Mouse (Mus musculus): ENCODE data around the gene Ttll11. TPM values are rescaled to one million over a fixed set of nuclear protein-coding genes. Genes with fewer than 3 reads are reported as not detected.

Gene Ttll11
- total RNA-seq, 1 experiment from 2014 or later: 0.55 TPM

GRCm38 (mm10) chr2:35832742-35833425, 146.8 kb downstream of the Ttll11 start:
- peak; percentile 41 for ATAC-seq (replicated peaks; ENCODE audit: low read depth, poor library complexity, severe bottlenecking)

GRCm38 (mm10) chr2:35831904-35832581, 147.7 kb downstream of the Ttll11 start:
- peak; percentile 23 for ATAC-seq (replicated peaks; ENCODE audit: low read depth, poor library complexity, severe bottlenecking)

- peak; percentile 88 for ATAC-seq (replicated peaks; ENCODE audit: low read depth, poor library complexity, severe bottlenecking)
Observed at GRCm38 (mm10) chr2:35830966-35831903, 148.5 kb downstream of the Ttll11 start.

GRCm38 (mm10) chr2:35829136-35829535, 150.6 kb downstream of the Ttll11 start:
- no peak for ATAC-seq (replicated peaks; ENCODE audit: low read depth, poor library complexity, severe bottlenecking)

- no peak for ATAC-seq (replicated peaks; ENCODE audit: low read depth, poor library complexity, severe bottlenecking)
Observed at GRCm38 (mm10) chr2:35827886-35828285, 151.8 kb downstream of the Ttll11 start.

- ATAC-seq (replicated peaks; ENCODE audit: low read depth, poor library complexity, severe bottlenecking): no peak
Observed at GRCm38 (mm10) chr2:35825157-35825556, 154.6 kb downstream of the Ttll11 start.

GRCm38 (mm10) chr2:35823589-35823988, 156.1 kb downstream of the Ttll11 start:
- ATAC-seq (replicated peaks; ENCODE audit: low read depth, poor library complexity, severe bottlenecking): no peak

- peak; percentile 47; the same call in 1 of the 2 replicates for ATAC-seq (replicated peaks; ENCODE audit: low read depth, poor library complexity, severe bottlenecking)
Observed at GRCm38 (mm10) chr2:35818883-35819282, 160.8 kb downstream of the Ttll11 start.

GRCm38 (mm10) chr2:35816056-35816661, 163.6 kb downstream of the Ttll11 start:
- no peak for ATAC-seq (replicated peaks; ENCODE audit: low read depth, poor library complexity, severe bottlenecking)

GRCm38 (mm10) chr2:35812561-35812933, 167.2 kb downstream of the Ttll11 start:
- ATAC-seq (replicated peaks; ENCODE audit: low read depth, poor library complexity, severe bottlenecking): no peak

GRCm38 (mm10) chr2:35811801-35812560, 167.7 kb downstream of the Ttll11 start:
- ATAC-seq (replicated peaks; ENCODE audit: low read depth, poor library complexity, severe bottlenecking): no peak

GRCm38 (mm10) chr2:35810027-35810426, 169.7 kb downstream of the Ttll11 start:
- no peak for ATAC-seq (replicated peaks; ENCODE audit: low read depth, poor library complexity, severe bottlenecking)

- no peak for ATAC-seq (replicated peaks; ENCODE audit: low read depth, poor library complexity, severe bottlenecking)
Observed at GRCm38 (mm10) chr2:35809141-35809540, 170.6 kb downstream of the Ttll11 start.

- ATAC-seq (replicated peaks; ENCODE audit: low read depth, poor library complexity, severe bottlenecking): no peak
Observed at GRCm38 (mm10) chr2:35805881-35806280, 173.8 kb downstream of the Ttll11 start.

- ATAC-seq (replicated peaks; ENCODE audit: low read depth, poor library complexity, severe bottlenecking): no peak
Observed at GRCm38 (mm10) chr2:35803095-35803494, 176.6 kb downstream of the Ttll11 start.

GRCm38 (mm10) chr2:35801759-35802158, 178.0 kb downstream of the Ttll11 start:
- ATAC-seq (replicated peaks; ENCODE audit: low read depth, poor library complexity, severe bottlenecking): no peak

GRCm38 (mm10) chr2:35799073-35799472, 180.6 kb downstream of the Ttll11 start:
- no peak for ATAC-seq (replicated peaks; ENCODE audit: low read depth, poor library complexity, severe bottlenecking)

- ATAC-seq (replicated peaks; ENCODE audit: low read depth, poor library complexity, severe bottlenecking): 0 out of 2 replicates have a peak, but pooled peaks have one; percentile 11
Observed at GRCm38 (mm10) chr2:35797998-35798397, 181.7 kb downstream of the Ttll11 start.

Data from common myeloid progenitor, adult 5-6 weeks (primary cell).